Mouse (Mus musculus) stomach, postnatal 0 days (tissue): ENCODE measurements around the gene Trub1.

Source experiments
- CTCF ChIP-seq: IDR thresholded peaks from 2 replicates; pipeline ENCODE4 v1.5.1; 2016; ENCODE audit warnings: antibody characterized with exemption, low read depth, mild to moderate bottlenecking, moderate library complexity
- EP300 ChIP-seq: optimal IDR thresholded peaks from 2 replicates; pipeline ENCODE3; 2016; ENCODE audit warnings: antibody characterized with exemption

DNA sequence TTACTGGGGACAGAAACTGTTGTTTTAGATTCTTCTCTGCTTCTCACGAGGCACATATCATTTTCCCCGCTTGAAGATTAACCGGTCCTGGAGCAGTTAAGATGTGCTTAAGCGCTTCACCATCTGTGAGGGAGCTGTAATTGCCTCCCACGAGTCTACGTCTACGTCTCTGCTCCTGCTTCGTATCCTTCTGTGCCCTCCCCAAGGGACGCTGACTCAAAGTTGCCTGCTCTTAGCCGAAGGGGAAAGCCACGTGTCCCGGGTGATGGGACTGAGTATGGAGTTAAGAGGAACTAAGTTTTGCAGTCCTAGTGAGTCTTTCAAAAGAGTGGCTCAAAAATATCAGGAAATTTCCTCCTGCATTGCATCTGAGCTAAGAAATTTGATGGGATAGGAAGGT, 18.3 kb downstream of the Trub1 start:
- no peak for TF ChIP-seq CTCF
- no peak for TF ChIP-seq EP300
